Comparison of ENCODE assay signal across 18 mouse cellular contexts in genomic region chr8:3648990-3649389, GRCm38 (mm10). TPM values are rescaled to one million over a fixed set of nuclear protein-coding genes. Genes with fewer than 3 reads are reported as not detected.
DNase-seq lines count a peak whose midpoint lies in the region; ATAC-seq and TF ChIP-seq lines count a peak whose summit lies in the region.
"Had no signal": no experiment of that assay in that cellular context is flagged by ENCODE, and none has a peak within 500 bp of the region (broad histone marks: within the 10 kb centered on the region; RNA-seq: fewer than 3 reads in every experiment).

No protein-coding gene starts in this region.

- H3K9me3 ChIP-seq in embryonic facial prominence, embryonic 11.5 days (replicated peaks; ENCODE audit: control insufficient read depth, low read length): no peaks in the 10 kb centered on the region
- H3K9me3 ChIP-seq in embryonic facial prominence, embryonic 10.5 days: no peaks in the 10 kb centered on the region
- H3K9me3 ChIP-seq in lung, embryonic 14.5 days (ENCODE audit: low read depth, low read length): no peaks in the 10 kb centered on the region
- H3K9me3 ChIP-seq: embryonic facial prominence, embryonic 12.5 days; intestine, embryonic 15.5 days; midbrain, embryonic 10.5 days had no signal

- no peaks in the 10 kb centered on the region for H3K36me3 ChIP-seq in embryonic facial prominence, embryonic 11.5 days (replicated peaks; ENCODE audit: control insufficient read depth, insufficient read depth, low read depth, low read length)
- H3K36me3 ChIP-seq in embryonic facial prominence, embryonic 10.5 days (replicated peaks): no peaks in the 10 kb centered on the region
- no peaks in the 10 kb centered on the region for H3K36me3 ChIP-seq in lung, embryonic 14.5 days (ENCODE audit: insufficient read depth)
- H3K36me3 ChIP-seq: embryonic facial prominence, embryonic 12.5 days; intestine, embryonic 15.5 days; midbrain, embryonic 10.5 days had no signal

- 39% methylated on average over 1 of the region's 1 CpGs for WGBS in embryonic facial prominence, embryonic 11.5 days
- WGBS in embryonic facial prominence, embryonic 10.5 days: 42% methylated on average over 1 of the region's 1 CpGs
- 41% methylated on average over 1 of the region's 1 CpGs for WGBS in lung, embryonic 14.5 days

- no peaks in the 10 kb centered on the region for H3K27me3 ChIP-seq in embryonic facial prominence, embryonic 11.5 days (ENCODE audit: control insufficient read depth, insufficient read depth, low read length)
- no peaks in the 10 kb centered on the region for H3K27me3 ChIP-seq in embryonic facial prominence, embryonic 10.5 days (replicated peaks; ENCODE audit: low read depth, poor library complexity, severe bottlenecking)
- no peaks in the 10 kb centered on the region for H3K27me3 ChIP-seq in lung, embryonic 14.5 days (ENCODE audit: insufficient read depth, low read length)
- H3K27me3 ChIP-seq: embryonic facial prominence, embryonic 12.5 days; intestine, embryonic 15.5 days had no signal

- no peak overlapping the region for H3K9ac ChIP-seq in embryonic facial prominence, embryonic 11.5 days (replicated peaks; ENCODE audit: low read length)
- H3K9ac ChIP-seq in lung, embryonic 14.5 days: no peak overlapping the region
- H3K9ac ChIP-seq: embryonic facial prominence, embryonic 12.5 days; intestine, embryonic 15.5 days had no signal

- H3K4me3 ChIP-seq in embryonic facial prominence, embryonic 11.5 days (ENCODE audit: low read depth, low read length): no peak overlapping the region
- no peak overlapping the region for H3K4me3 ChIP-seq in embryonic facial prominence, embryonic 10.5 days
- H3K4me3 ChIP-seq in lung, embryonic 14.5 days (ENCODE audit: low read depth, low read length): no peak overlapping the region
- H3K4me3 ChIP-seq: embryonic facial prominence, embryonic 12.5 days; intestine, embryonic 15.5 days; midbrain, embryonic 10.5 days had no signal

- H3K27ac ChIP-seq in embryonic facial prominence, embryonic 11.5 days (replicated peaks; ENCODE audit: low read depth, low read length): no peak overlapping the region
- H3K27ac ChIP-seq in embryonic facial prominence, embryonic 10.5 days (replicated peaks): no peak overlapping the region; the same call in 1 of the 2 replicates
- H3K27ac ChIP-seq in lung, embryonic 14.5 days (ENCODE audit: low read depth): no peak overlapping the region
- H3K27ac ChIP-seq: embryonic facial prominence, embryonic 12.5 days; intestine, embryonic 15.5 days; midbrain, embryonic 10.5 days had no signal

- no peak for TF ChIP-seq CTCF in lung, embryonic 14.5 days (IDR thresholded peaks at IDR 0.05; ENCODE audit: low read depth)

- DNase-seq in embryonic facial prominence, embryonic 11.5 days (ENCODE audit: low spot score): peak; percentile 41
- no peak for DNase-seq in embryonic facial prominence, embryonic 10.5 days (ENCODE audit: low spot score)
- DNase-seq in lung, embryonic 14.5 days: peak; percentile 44
- DNase-seq in lung, postnatal 36 days: no peak
- peak; percentile 32 for DNase-seq in retina, postnatal 1 day
- no peak for DNase-seq in yolk sac, embryonic 10.5 days (ENCODE audit: low spot score)
- DNase-seq in frontal cortex, postnatal 25 days (ENCODE audit: low spot score in 2 of 2): no peak
- DNase-seq: adrenal gland, adult 2 months; right cerebral cortex, adult 18-20 months had no signal

- no peak overlapping the region for H3K4me2 ChIP-seq in embryonic facial prominence, embryonic 11.5 days (ENCODE audit: low read depth, low read length)
- H3K4me2 ChIP-seq in lung, embryonic 14.5 days: no peak overlapping the region
- H3K4me2 ChIP-seq: embryonic facial prominence, embryonic 12.5 days; intestine, embryonic 15.5 days had no signal

- H3K4me1 ChIP-seq in embryonic facial prominence, embryonic 11.5 days (ENCODE audit: control insufficient read depth, insufficient read depth, low read length): no peaks in the 10 kb centered on the region
- H3K4me1 ChIP-seq in embryonic facial prominence, embryonic 10.5 days: peaks cover 5% of the 10 kb centered on the region; the same call in 1 of the 2 replicates
- no peaks in the 10 kb centered on the region for H3K4me1 ChIP-seq in lung, embryonic 14.5 days (ENCODE audit: insufficient read depth)
- H3K4me1 ChIP-seq: embryonic facial prominence, embryonic 12.5 days; intestine, embryonic 15.5 days; midbrain, embryonic 10.5 days had no signal

- no peak for ATAC-seq in embryonic facial prominence, embryonic 11.5 days (replicated peaks; ENCODE audit: insufficient number of reproducible peaks, low FRiP score, low TSS enrichment, low read depth)
- ATAC-seq in lung, embryonic 14.5 days (ENCODE audit: insufficient read depth): no peak
- peak; percentile 20 to 35; a peak in 1 of 4 replicates for ATAC-seq in hematopoietic stem cell, adult 5-6 weeks (replicated peaks in 1 of 2; ENCODE audit: insufficient read depth in 1 of 2, low FRiP score in 2 of 2, low TSS enrichment in 1 of 2, low read depth in 1 of 2, poor library complexity in 2 of 2, severe bottlenecking in 2 of 2)
- ATAC-seq: intestine, embryonic 15.5 days had no signal

RNA-seq across cellular contexts. Expression of gene Retn, which starts 6.6 kb away (rescaled TPM):
- polyA plus RNA-seq in embryonic facial prominence, embryonic 11.5 days (2014; fragmentation: Nextera tagmentation; extraction: Ambion mirVana): 0.42 TPM in 1 of 2 replicates, not detected in the other
- polyA plus RNA-seq in embryonic facial prominence, embryonic 10.5 days (2016; fragmentation: Nextera tagmentation; extraction: Ambion mirVana): 0.24 and 0.39 TPM in 2 replicates
- 0.20 TPM in 1 of 2 replicates, not detected in the other for polyA plus RNA-seq in lung, embryonic 14.5 days (2014; fragmentation: Nextera tagmentation; extraction: Ambion mirVana)
- not detected in 2 replicates for total RNA-seq in hematopoietic stem cell, adult 5-6 weeks (2017)
- polyA plus RNA-seq: heart, postnatal 0 days; intestine, embryonic 15.5 days; liver, adult 2 months; stomach, embryonic 14.5 days had no signal

RNA-seq across cellular contexts. Expression of gene Mcemp1, which starts 16.6 kb away (rescaled TPM):
- 0.28 TPM in 1 of 2 replicates, not detected in the other for polyA plus RNA-seq in embryonic facial prominence, embryonic 11.5 days (2014; fragmentation: Nextera tagmentation; extraction: Ambion mirVana)
- 0.12 TPM in 1 of 2 replicates, not detected in the other for polyA plus RNA-seq in embryonic facial prominence, embryonic 10.5 days (2016; fragmentation: Nextera tagmentation; extraction: Ambion mirVana)
- polyA plus RNA-seq in lung, embryonic 14.5 days (2014; fragmentation: Nextera tagmentation; extraction: Ambion mirVana): 0.79 and 0.87 TPM in 2 replicates
- 12.9 and 27.0 TPM in 2 replicates for total RNA-seq in hematopoietic stem cell, adult 5-6 weeks (2017)
- total RNA-seq: layer of hippocampus, postnatal 25 days had no signal
- polyA plus RNA-seq: adrenal gland, adult 2 months had no signal

RNA-seq across cellular contexts. Expression of gene Stxbp2, which starts 18.2 kb away (rescaled TPM):
- 24.9 and 26.5 TPM in 2 replicates for polyA plus RNA-seq in embryonic facial prominence, embryonic 11.5 days (2014; fragmentation: Nextera tagmentation; extraction: Ambion mirVana)
- polyA plus RNA-seq in embryonic facial prominence, embryonic 10.5 days (2016; fragmentation: Nextera tagmentation; extraction: Ambion mirVana): 41.9 and 42.0 TPM in 2 replicates
- polyA plus RNA-seq in lung, embryonic 14.5 days (2014; fragmentation: Nextera tagmentation; extraction: Ambion mirVana): 61.4 and 64.0 TPM in 2 replicates
- 121 and 152 TPM in 2 replicates for total RNA-seq in hematopoietic stem cell, adult 5-6 weeks (2017)

RNA-seq across cellular contexts. Expression of gene Fcor, which starts 23.2 kb away (rescaled TPM):
- polyA plus RNA-seq in embryonic facial prominence, embryonic 11.5 days (2014; fragmentation: Nextera tagmentation; extraction: Ambion mirVana): 7.8 and 10.8 TPM in 2 replicates
- polyA plus RNA-seq in embryonic facial prominence, embryonic 10.5 days (2016; fragmentation: Nextera tagmentation; extraction: Ambion mirVana): 7.3 and 8.2 TPM in 2 replicates
- 11.1 and 11.9 TPM in 2 replicates for polyA plus RNA-seq in lung, embryonic 14.5 days (2014; fragmentation: Nextera tagmentation; extraction: Ambion mirVana)
- 5.3 TPM in 1 of 2 replicates, not detected in the other for total RNA-seq in hematopoietic stem cell, adult 5-6 weeks (2017)

RNA-seq across cellular contexts. Expression of gene Pcp2, which starts 23.6 kb away (rescaled TPM):
- 1.5 and 2.2 TPM in 2 replicates for polyA plus RNA-seq in embryonic facial prominence, embryonic 11.5 days (2014; fragmentation: Nextera tagmentation; extraction: Ambion mirVana)
- 1.1 and 1.7 TPM in 2 replicates for polyA plus RNA-seq in embryonic facial prominence, embryonic 10.5 days (2016; fragmentation: Nextera tagmentation; extraction: Ambion mirVana)
- not detected in 2 replicates for polyA plus RNA-seq in lung, embryonic 14.5 days (2014; fragmentation: Nextera tagmentation; extraction: Ambion mirVana)
- total RNA-seq in hematopoietic stem cell, adult 5-6 weeks (2017): not detected in 2 replicates
- total RNA-seq: adrenal gland, adult 2 months; liver, adult 2 months had no signal
- polyA plus RNA-seq: adrenal gland, adult 2 months; heart, postnatal 0 days; liver, adult 2 months; urinary bladder, adult 2 months had no signal

Comparison
In these comparisons a context has a peak if more than half of its experiments do, and no peak if none do; other contexts are left out.
1. DNase-seq: peak in embryonic facial prominence, embryonic 11.5 days (single experiment), lung, embryonic 14.5 days (single experiment) and retina, postnatal 1 day (single experiment); none in embryonic facial prominence, embryonic 10.5 days (single experiment), lung, postnatal 36 days (single experiment), yolk sac, embryonic 10.5 days (single experiment) and frontal cortex, postnatal 25 days (0 of 2).
2. ATAC-seq: peak in hematopoietic stem cell, adult 5-6 weeks (2 of 2); none in embryonic facial prominence, embryonic 11.5 days (single experiment) and lung, embryonic 14.5 days (single experiment).